Mouse (Mus musculus) MEL (cell line): Measurements from ENCODE around the gene Nub1.

Experiments used
- TAL1 ChIP-seq: IDR thresholded peaks from 2 replicates; pipeline ENCODE4 v1.6.1; 2012; ENCODE audit warnings: mild to moderate bottlenecking, inconsistent platforms, low read length, moderate library complexity, mixed read lengths
- ZNF384 ChIP-seq: IDR thresholded peaks from 2 replicates; pipeline ENCODE4 v1.6.1; 2012; ENCODE audit warnings: low read depth, mild to moderate bottlenecking, inconsistent platforms, low read length, improper control_type of control experiment

GRCm38 (mm10) chr5:24652780-24653179 is 32.6 kb upstream of the Nub1 start:
- no peak for TF ChIP-seq TAL1
- no peak for TF ChIP-seq ZNF384
